Mouse (Mus musculus) gastrocnemius, postnatal 14 days (tissue): ENCODE results near the gene Olfr322. TPM values are rescaled to one million over a fixed set of nuclear protein-coding genes. Genes with fewer than 3 reads are reported as not detected.
"Not testable (repeated sequence)": the region's sequence is repeated elsewhere in the genome, so short reads cannot be mapped to it uniquely, and the experiment has no call there.

ENCODE experiments used
- DNase-seq: peaks from one replicate; pipeline ENCODE4 v3.0.0; 2021; ENCODE audit warnings: mixed read lengths
- intact Hi-C: fragments of 180-260 bp; cut with DNase I; formaldehyde crosslinking; loops from one replicate; pipeline ENCODE4 v1.15.1; 2025; ENCODE audit warnings: low total_unique reads
- total RNA-seq, 2 experiments: library from RNA; stranded (reverse); gene quantifications; 2 replicates each; pipeline ENCODE4 v1.2.3; 2021

Gene Olfr322
- total RNA-seq, 2 experiments from 2014 or later = not detected

GRCm38 (mm10) chr11:58709086-58709485 lies 50.5 kb downstream of the Olfr322 start:
- no peak for DNase-seq
- intact Hi-C loops = no loop called here

GRCm38 (mm10) chr11:58717723-58718122 lies 59.1 kb downstream of the Olfr322 start:
- intact Hi-C loops, DNase-seq: not testable (repeated sequence)

Other genes starting within 250 kb of the Olfr322 start
- not detected for gene 1810065E05Rik, start 237.7 kb upstream of the Olfr322 start, total RNA-seq
- gene Gm12253, start 226.2 kb upstream of the Olfr322 start, total RNA-seq = not detected
- gene Lypd9, start 205.9 kb upstream of the Olfr322 start, total RNA-seq = not detected
- not detected for gene Olfr30, start 196.5 kb upstream of the Olfr322 start, total RNA-seq
- not detected for gene Olfr332, start 166.2 kb upstream of the Olfr322 start, total RNA-seq
- not detected for gene Olfr331, start 156.2 kb upstream of the Olfr322 start, total RNA-seq
- gene Olfr330, start 123.9 kb upstream of the Olfr322 start, total RNA-seq = not detected
- not detected for gene Olfr329-ps, start 112.4 kb upstream of the Olfr322 start, total RNA-seq
- gene Olfr328, start 103.1 kb upstream of the Olfr322 start, total RNA-seq = under 1 TPM in 1 of 2 experiments, not detected in 1; 0.07 TPM
- not detected for gene Olfr224, start 88.2 kb upstream of the Olfr322 start, total RNA-seq
- not detected for gene Olfr325, start 81.1 kb upstream of the Olfr322 start, total RNA-seq
- gene Olfr324, start 63.7 kb upstream of the Olfr322 start, total RNA-seq = not detected
- not detected for gene 2210407C18Rik, start 42.7 kb upstream of the Olfr322 start, total RNA-seq
- not detected for gene Olfr323, start 28.3 kb upstream of the Olfr322 start, total RNA-seq
- gene Trim58, start 18.3 kb upstream of the Olfr322 start, total RNA-seq = not detected
- not detected for gene Olfr320, start 22.3 kb downstream of the Olfr322 start, total RNA-seq
- not detected for gene Olfr319, start 40.4 kb downstream of the Olfr322 start, total RNA-seq
- gene Olfr318, start 65.2 kb downstream of the Olfr322 start, total RNA-seq = not detected
- not detected for gene Olfr317, start 80.4 kb downstream of the Olfr322 start, total RNA-seq
- not detected for gene Olfr316, start 94.0 kb downstream of the Olfr322 start, total RNA-seq
- not detected for gene Olfr315, start 114.4 kb downstream of the Olfr322 start, total RNA-seq
- not detected for gene Olfr314, start 124.2 kb downstream of the Olfr322 start, total RNA-seq
- not detected for gene Fam183b, start 143.2 kb downstream of the Olfr322 start, total RNA-seq
- not detected for gene Olfr313, start 156.2 kb downstream of the Olfr322 start, total RNA-seq
- gene Olfr312, start 170.5 kb downstream of the Olfr322 start, total RNA-seq = not detected
- not detected for gene Olfr311, start 180.5 kb downstream of the Olfr322 start, total RNA-seq
- 1 to 10 TPM; 1.3 to 1.7 TPM for gene Gm12258, start 188.4 kb downstream of the Olfr322 start, total RNA-seq
- gene 2810021J22Rik, start 208.4 kb downstream of the Olfr322 start, total RNA-seq = 1 to 10 TPM; 1.4 to 1.6 TPM
- gene Zfp39, start 245.4 kb downstream of the Olfr322 start, total RNA-seq = 1 to 10 TPM; 4.1 to 5.3 TPM